Mouse (Mus musculus): ENCODE measurements around the gene H2-T23. TPM values are rescaled to one million over a fixed set of nuclear protein-coding genes. Genes with fewer than 3 reads are reported as not detected.
"Not testable (repeated sequence)": the region's sequence is repeated elsewhere in the genome, so short reads cannot be mapped to it uniquely, and the experiment has no call there.

The H2-T23 gene
- 5.0 and 5.1 TPM in 2 replicates for polyA plus RNA-seq (2015; fragmentation: Nextera tagmentation; extraction: Ambion mirVana)

GRCm38 (mm10) chr17:36032351-36032875, at the start of gene H2-T23:
H2-T23 (minus strand) TSS chr17:36032855.
- H3K27me3 ChIP-seq (replicated peaks; ENCODE audit: control insufficient read depth, insufficient read depth, low read length); H3K27ac ChIP-seq (ENCODE audit: low read depth, low read length); H3K36me3 ChIP-seq (ENCODE audit: control insufficient read depth, insufficient read depth, low read length); H3K4me1 ChIP-seq (ENCODE audit: control insufficient read depth, insufficient read depth, low read depth, low read length); H3K9me3 ChIP-seq (ENCODE audit: control insufficient read depth, low read length): not testable (repeated sequence)
- 1% methylated on average over 19 of the region's 25 CpGs for WGBS
- Histone ChIP-seq H3K4me2 (ENCODE audit: low read length) (peak within 1 kb of the TSS; percentile 85), H3K4me3 (ENCODE audit: low read length) (peak within 1 kb of the TSS; percentile 46), H3K9ac (ENCODE audit: low read depth, low read length) (peak within 1 kb of the TSS; percentile 57)
- peak; percentile 25; the same call in 1 of the 2 replicates for ATAC-seq

- H3K27me3 ChIP-seq (replicated peaks; ENCODE audit: control insufficient read depth, insufficient read depth, low read length); H3K4me3 ChIP-seq (ENCODE audit: low read length); H3K4me2 ChIP-seq (ENCODE audit: low read length); H3K9ac ChIP-seq (ENCODE audit: low read depth, low read length); H3K27ac ChIP-seq (ENCODE audit: low read depth, low read length); ATAC-seq; H3K9me3 ChIP-seq (ENCODE audit: control insufficient read depth, low read length); H3K36me3 ChIP-seq (ENCODE audit: control insufficient read depth, insufficient read depth, low read length); H3K4me1 ChIP-seq (ENCODE audit: control insufficient read depth, insufficient read depth, low read depth, low read length): not testable (repeated sequence)
These were observed 49.2 kb upstream of the H2-T23 start for GRCm38 (mm10) chr17:36081901-36082300.

DNA sequence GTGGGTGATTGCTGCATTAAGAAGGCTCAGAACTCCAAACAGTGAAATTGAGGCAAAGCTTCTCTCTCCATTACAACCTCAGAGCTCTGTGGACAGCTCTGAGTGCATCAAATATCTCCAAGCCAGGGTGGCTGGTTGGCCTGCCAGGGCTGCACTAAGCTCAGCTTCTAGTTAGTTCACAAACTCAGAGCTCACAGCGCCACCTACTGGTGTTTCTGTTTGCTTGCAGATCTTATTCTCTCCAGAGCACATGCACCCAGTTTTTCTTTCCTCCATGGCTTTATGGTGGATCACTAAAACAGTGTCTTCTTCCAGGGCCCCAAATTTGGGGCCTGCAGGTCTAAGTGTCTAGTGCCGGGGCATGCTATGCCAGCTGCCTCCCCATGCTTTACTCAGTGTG, 28.2 kb upstream of the H2-T23 start:
- ATAC-seq: peak; percentile 56
- 30% methylated on average over 2 of the region's 2 CpGs for WGBS
- H3K4me3 ChIP-seq (ENCODE audit: low read length): no peak overlapping the region

GRCm38 (mm10) chr17:36058362-36058761, 25.7 kb upstream of the H2-T23 start, which contains the start of gene Gm11127:
Gm11127 (minus strand) TSS chr17:36058371.
- not testable (repeated sequence) for H3K27me3 ChIP-seq (replicated peaks; ENCODE audit: control insufficient read depth, insufficient read depth, low read length); ATAC-seq; H3K9ac ChIP-seq (ENCODE audit: low read depth, low read length); H3K4me2 ChIP-seq (ENCODE audit: low read length); H3K4me1 ChIP-seq (ENCODE audit: control insufficient read depth, insufficient read depth, low read depth, low read length); H3K9me3 ChIP-seq (ENCODE audit: control insufficient read depth, low read length); H3K4me3 ChIP-seq (ENCODE audit: low read length); H3K27ac ChIP-seq (ENCODE audit: low read depth, low read length); H3K36me3 ChIP-seq (ENCODE audit: control insufficient read depth, insufficient read depth, low read length)
- 42% methylated on average over 1 of the region's 1 CpGs for WGBS

More for the DNA sequence above, 28.2 kb upstream of the H2-T23 start:
- Histone ChIP-seq H3K27ac (ENCODE audit: low read depth, low read length) (no peak overlapping the region), H3K9me3 (ENCODE audit: control insufficient read depth, low read length) (no peaks in the 10 kb centered on the region), H3K9ac (ENCODE audit: low read depth, low read length) (no peak overlapping the region), H3K4me2 (ENCODE audit: low read length) (no peak overlapping the region), H3K36me3 (ENCODE audit: control insufficient read depth, insufficient read depth, low read length) (no peaks in the 10 kb centered on the region), H3K4me1 (ENCODE audit: control insufficient read depth, insufficient read depth, low read depth, low read length) (no peaks in the 10 kb centered on the region), H3K27me3 (replicated peaks; ENCODE audit: control insufficient read depth, insufficient read depth, low read length) (no peaks in the 10 kb centered on the region)

- not testable (repeated sequence) for ATAC-seq; H3K4me2 ChIP-seq (ENCODE audit: low read length); H3K9ac ChIP-seq (ENCODE audit: low read depth, low read length); H3K36me3 ChIP-seq (ENCODE audit: control insufficient read depth, insufficient read depth, low read length); H3K27me3 ChIP-seq (replicated peaks; ENCODE audit: control insufficient read depth, insufficient read depth, low read length); H3K4me3 ChIP-seq (ENCODE audit: low read length); H3K27ac ChIP-seq (ENCODE audit: low read depth, low read length); H3K9me3 ChIP-seq (ENCODE audit: control insufficient read depth, low read length); H3K4me1 ChIP-seq (ENCODE audit: control insufficient read depth, insufficient read depth, low read depth, low read length)
- 86% methylated on average over 22 of the region's 25 CpGs for WGBS
These were observed 25.3 kb upstream of the H2-T23 start for GRCm38 (mm10) chr17:36057927-36058326.

DNA sequence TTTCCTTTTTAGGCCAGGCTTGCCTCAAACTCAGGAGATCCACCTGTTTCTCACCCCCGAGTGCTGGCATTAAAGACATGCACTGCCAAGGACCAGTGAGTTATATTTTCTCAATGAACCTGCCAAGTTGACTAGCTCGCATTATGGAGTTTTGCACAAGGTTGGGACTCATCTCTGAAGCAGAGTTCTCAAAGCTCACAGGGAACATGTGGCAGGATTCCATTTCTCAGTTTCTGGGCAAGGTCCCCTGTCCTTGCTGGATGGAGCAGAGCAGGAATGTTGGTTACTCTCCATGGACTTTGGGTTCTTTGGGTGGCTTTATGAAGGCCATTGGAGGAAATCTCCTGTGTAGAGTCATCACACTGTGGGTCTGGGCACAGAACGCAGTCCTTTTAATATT, 10.6 kb upstream of the H2-T23 start:
- Histone ChIP-seq H3K4me1 (ENCODE audit: control insufficient read depth, insufficient read depth, low read depth, low read length) (no peaks in the 10 kb centered on the region; the same call in 1 of the 2 replicates), H3K9me3 (ENCODE audit: control insufficient read depth, low read length) (no peaks in the 10 kb centered on the region), H3K27me3 (replicated peaks; ENCODE audit: control insufficient read depth, insufficient read depth, low read length) (no peaks in the 10 kb centered on the region), H3K27ac (ENCODE audit: low read depth, low read length) (no peak overlapping the region), H3K4me3 (ENCODE audit: low read length) (peak overlapping the region; percentile 44; the same call in 1 of the 2 replicates), H3K36me3 (ENCODE audit: control insufficient read depth, insufficient read depth, low read length) (no peaks in the 10 kb centered on the region), H3K9ac (ENCODE audit: low read depth, low read length) (no peak overlapping the region), H3K4me2 (ENCODE audit: low read length) (peak overlapping the region; percentile 78)
- WGBS: 84% methylated on average over 3 of the region's 3 CpGs
- ATAC-seq: no peak

GRCm38 (mm10) chr17:36042610-36043169, 10.0 kb upstream of the H2-T23 start, which contains the start of the genes H2-T22 and Gm6034:
H2-T22 (minus strand) TSS chr17:36042747.
Gm6034 (plus strand) TSS chr17:36042961.
- H3K36me3 ChIP-seq (ENCODE audit: control insufficient read depth, insufficient read depth, low read length): not testable (repeated sequence)
- peak within 1 kb of the TSS; percentile 56 for H3K9ac ChIP-seq (ENCODE audit: low read depth, low read length)
- ATAC-seq: peak; percentile 98

GRCm38 (mm10) chr17:36042055-36042454, 9.4 kb upstream of the H2-T23 start:
- 2% methylated on average over 19 of the region's 19 CpGs for WGBS
- Histone ChIP-seq H3K4me3 (ENCODE audit: low read length) (peak overlapping the region; percentile 44), H3K9ac (ENCODE audit: low read depth, low read length) (peak overlapping the region; percentile 56), H3K4me2 (ENCODE audit: low read length) (peak overlapping the region; percentile 78)
- not testable (repeated sequence) for H3K27ac ChIP-seq (ENCODE audit: low read depth, low read length); H3K27me3 ChIP-seq (replicated peaks; ENCODE audit: control insufficient read depth, insufficient read depth, low read length); H3K9me3 ChIP-seq (ENCODE audit: control insufficient read depth, low read length); H3K36me3 ChIP-seq (ENCODE audit: control insufficient read depth, insufficient read depth, low read length); H3K4me1 ChIP-seq (ENCODE audit: control insufficient read depth, insufficient read depth, low read depth, low read length)
- peak; percentile 72 for ATAC-seq

More at GRCm38 (mm10) chr17:36042610-36043169, 10.0 kb upstream of the H2-T23 start, which contains the start of the genes H2-T22 and Gm6034:
- H3K4me1 ChIP-seq (ENCODE audit: control insufficient read depth, insufficient read depth, low read depth, low read length); H3K27ac ChIP-seq (ENCODE audit: low read depth, low read length); H3K9me3 ChIP-seq (ENCODE audit: control insufficient read depth, low read length); H3K27me3 ChIP-seq (replicated peaks; ENCODE audit: control insufficient read depth, insufficient read depth, low read length): not testable (repeated sequence)
- Histone ChIP-seq H3K4me3 (ENCODE audit: low read length) (peak within 1 kb of the TSS; percentile 44), H3K4me2 (ENCODE audit: low read length) (peak within 1 kb of the TSS; percentile 78)
- WGBS: 1% methylated on average over 12 of the region's 12 CpGs

DNA sequence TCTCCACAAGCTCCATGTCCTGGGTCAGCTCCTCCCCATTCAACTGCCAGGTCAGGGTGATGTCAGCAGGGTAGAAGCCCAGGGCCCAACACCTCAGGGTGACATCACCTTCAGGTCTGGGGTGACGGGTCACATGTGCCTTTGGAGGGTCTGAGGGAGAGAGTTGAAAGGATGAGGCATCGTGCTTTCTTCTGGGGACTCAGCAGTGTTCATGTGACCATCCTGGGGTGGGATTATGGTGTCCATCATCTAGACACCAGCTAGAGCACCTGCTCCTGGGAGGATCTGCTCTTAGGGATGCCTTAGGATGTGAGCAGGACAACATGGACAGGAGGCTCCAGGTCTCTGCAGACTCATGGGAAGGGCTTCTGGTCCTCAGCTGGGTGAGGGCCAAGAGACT, 7.9 kb upstream of the H2-T23 start:
- H3K9me3 ChIP-seq (ENCODE audit: control insufficient read depth, low read length); H3K27ac ChIP-seq (ENCODE audit: low read depth, low read length); H3K9ac ChIP-seq (ENCODE audit: low read depth, low read length); ATAC-seq; H3K36me3 ChIP-seq (ENCODE audit: control insufficient read depth, insufficient read depth, low read length); H3K27me3 ChIP-seq (replicated peaks; ENCODE audit: control insufficient read depth, insufficient read depth, low read length); H3K4me2 ChIP-seq (ENCODE audit: low read length); H3K4me1 ChIP-seq (ENCODE audit: control insufficient read depth, insufficient read depth, low read depth, low read length); H3K4me3 ChIP-seq (ENCODE audit: low read length): not testable (repeated sequence)
- WGBS: 88% methylated on average over 2 of the region's 2 CpGs
